Mouse (Mus musculus) right cerebral cortex, postnatal 36 days (tissue): ENCODE results near the gene Trappc3.

Experiments
- DNase-seq, 2 experiments: peaks; one replicate each; pipeline ENCODE4 v3.0.0; 2022; ENCODE audit warnings: low spot score in 2 of 2, mixed read lengths in 1 of 2

Trappc3 gene

GRCm38 (mm10) chr4:126313202-126313601 lies 51.1 kb downstream of the Trappc3 start:
- no peak for DNase-seq

- no peak for DNase-seq
Observed at GRCm38 (mm10) chr4:126314393-126314792, 52.3 kb downstream of the Trappc3 start.

GRCm38 (mm10) chr4:126315931-126316330 lies 53.8 kb downstream of the Trappc3 start:
- no peak for DNase-seq

- DNase-seq = no peak
Observed at GRCm38 (mm10) chr4:126316443-126317040, 54.4 kb downstream of the Trappc3 start.

- DNase-seq = no peak
Observed at GRCm38 (mm10) chr4:126319806-126320205, 57.7 kb downstream of the Trappc3 start.

GRCm38 (mm10) chr4:126321111-126321853 lies 59.2 kb downstream of the Trappc3 start, which contains the start of gene Adprhl2:
Gene Adprhl2, minus strand, starts transcription at chr4:126321703.
- DNase-seq = peak; percentile 92 to 95

- DNase-seq = no peak
Observed at GRCm38 (mm10) chr4:126321854-126322511, 59.9 kb downstream of the Trappc3 start.

GRCm38 (mm10) chr4:126322646-126323045 lies 60.5 kb downstream of the Trappc3 start:
- DNase-seq = no peak

GRCm38 (mm10) chr4:126324861-126325260 lies 62.7 kb downstream of the Trappc3 start:
- no peak for DNase-seq

- DNase-seq = no peak
Observed at GRCm38 (mm10) chr4:126325281-126325861, 63.2 kb downstream of the Trappc3 start, which contains the start of gene Tekt2. Gene Tekt2, minus strand, starts transcription at chr4:126325688.
